Mouse (Mus musculus): ENCODE data around the gene Slc16a7.

Gene Slc16a7

GRCm38 (mm10) chr10:125184146-125184545 is 205.1 kb downstream of the Slc16a7 start:
- DNase-seq (ENCODE audit: low spot score in 2 of 2), result no peak

DNA sequence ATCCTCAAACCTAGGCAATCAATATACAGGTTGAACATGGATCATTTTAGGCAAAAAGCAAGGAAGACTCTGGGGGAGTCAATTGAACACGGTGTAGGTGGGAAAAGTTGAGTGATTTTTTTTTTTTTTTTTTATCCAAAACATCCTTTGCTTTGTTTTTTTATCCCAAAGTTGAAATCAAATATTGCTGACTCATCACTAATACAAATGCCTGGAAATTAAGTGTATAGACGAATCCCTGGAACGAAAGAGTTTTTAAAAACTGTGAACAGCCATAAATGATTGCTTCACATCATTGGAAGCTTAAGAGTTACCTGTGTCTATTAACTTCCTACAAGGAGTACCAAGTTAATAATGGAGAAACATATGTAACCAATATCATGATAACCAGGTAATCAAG is 206.7 kb downstream of the Slc16a7 start:
- no peak for DNase-seq (ENCODE audit: low spot score in 2 of 2)

GRCm38 (mm10) chr10:125177782-125178181 is 211.5 kb downstream of the Slc16a7 start:
- DNase-seq (ENCODE audit: low spot score in 2 of 2), result no peak

GRCm38 (mm10) chr10:125175013-125175650 is 214.1 kb downstream of the Slc16a7 start:
- no peak for DNase-seq (ENCODE audit: low spot score in 2 of 2)

DNA sequence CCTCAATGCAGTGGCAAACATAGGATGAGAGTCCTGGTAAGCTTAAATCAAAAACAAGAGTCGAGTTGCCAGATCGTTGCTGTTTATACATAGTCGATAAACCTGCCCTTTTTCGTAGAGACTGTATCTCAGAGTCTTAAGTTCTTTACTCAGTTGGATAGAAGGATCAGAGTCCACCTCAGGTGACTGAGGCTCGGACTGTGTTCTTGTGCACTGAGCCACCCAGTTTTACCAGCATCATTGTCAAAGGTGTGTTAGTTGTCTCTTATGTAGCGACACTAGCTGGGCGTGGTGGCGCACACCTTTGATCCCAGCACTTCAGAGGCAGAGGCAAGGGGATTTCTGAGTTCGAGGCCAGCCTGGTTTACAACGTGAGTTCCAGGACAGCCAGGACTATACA is 217.6 kb downstream of the Slc16a7 start:
- DNase-seq (ENCODE audit: low spot score in 2 of 2), result no peak

DNA sequence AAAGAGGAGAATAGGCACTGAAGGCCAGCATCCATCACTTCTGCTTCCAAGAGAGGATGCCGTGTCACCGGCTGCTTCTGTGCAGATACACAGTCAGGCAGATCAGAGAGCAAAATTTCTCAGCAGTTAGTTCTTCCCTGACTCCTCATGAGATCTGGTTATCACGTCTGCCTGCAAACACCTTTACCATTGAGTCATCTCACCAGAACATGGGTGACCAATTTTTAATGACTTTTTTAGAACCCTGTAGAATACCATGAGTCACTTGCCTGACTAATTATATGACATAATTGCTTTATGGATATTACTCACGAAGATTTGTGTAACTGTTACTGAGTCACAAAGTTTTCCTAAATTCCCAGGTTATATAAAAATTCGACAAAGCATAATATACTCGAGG is 218.1 kb downstream of the Slc16a7 start:
- DNase-seq (ENCODE audit: low spot score in 2 of 2), result no peak

Measured in urinary bladder, postnatal 4 days (tissue).